Mouse (Mus musculus): ENCODE measurements at regions not wholly inside any gene's neighbourhood (a gene's known extent, or its start where the extent isn't known, plus 50 kb on each side); places are given as distances from the start of the nearest gene placed in this dataset.

- no peak overlapping the region for H3K4me3 ChIP-seq (ENCODE audit: low read depth, low read length)
These were observed 170.8 kb downstream of the Sox4 start for GRCm38 (mm10) chr13:28782497-28783246.

GRCm38 (mm10) chr13:28782081-28782480 lies 171.4 kb downstream of the Sox4 start:
- Histone ChIP-seq H3K36me3 (ENCODE audit: control insufficient read depth, insufficient read depth, low read length) (no peaks in the 10 kb centered on the region), H3K4me3 (ENCODE audit: low read depth, low read length) (no peak overlapping the region), H3K4me1 (replicated peaks; ENCODE audit: control insufficient read depth, insufficient read depth, low read length) (peaks cover 27% of the 10 kb centered on the region; the same call in 1 of the 2 replicates), H3K27me3 (ENCODE audit: control insufficient read depth, insufficient read depth, low read length) (no peaks in the 10 kb centered on the region), H3K27ac (ENCODE audit: low read depth, low read length) (peak overlapping the region; percentile 86), H3K9me3 (ENCODE audit: control insufficient read depth, low read length) (no peaks in the 10 kb centered on the region), H3K9ac (ENCODE audit: low read length) (peak overlapping the region; percentile 2; the same call in 1 of the 2 replicates), H3K4me2 (ENCODE audit: low read depth, low read length, severe bottlenecking) (no peak overlapping the region)
- WGBS, result 9% methylated on average over 5 of the region's 5 CpGs
- DNase-seq (ENCODE audit: low spot score) (no peak), ATAC-seq (replicated peaks; ENCODE audit: low FRiP score) (peak; percentile 55)

More at GRCm38 (mm10) chr13:28782497-28783246, 170.8 kb downstream of the Sox4 start:
- Histone ChIP-seq H3K27me3 (ENCODE audit: control insufficient read depth, insufficient read depth, low read length) (no peaks in the 10 kb centered on the region), H3K9ac (ENCODE audit: low read length) (no peak overlapping the region), H3K9me3 (ENCODE audit: control insufficient read depth, low read length) (no peaks in the 10 kb centered on the region), H3K36me3 (ENCODE audit: control insufficient read depth, insufficient read depth, low read length) (no peaks in the 10 kb centered on the region), H3K4me2 (ENCODE audit: low read depth, low read length, severe bottlenecking) (no peak overlapping the region; the same call in 1 of the 2 replicates), H3K4me1 (replicated peaks; ENCODE audit: control insufficient read depth, insufficient read depth, low read length) (peaks cover 30% of the 10 kb centered on the region; the same call in 1 of the 2 replicates), H3K27ac (ENCODE audit: low read depth, low read length) (peak overlapping the region; percentile 86)
- 13% methylated on average over 10 of the region's 10 CpGs for WGBS
- ATAC-seq (replicated peaks; ENCODE audit: low FRiP score) (peak; percentile 49), DNase-seq (ENCODE audit: low spot score) (no peak)

- no peaks in the 10 kb centered on the region for H3K36me3 ChIP-seq (ENCODE audit: control insufficient read depth, insufficient read depth, low read length)
- no peak overlapping the region; the same call in 1 of the 2 replicates for H3K4me2 ChIP-seq (ENCODE audit: low read depth, low read length, severe bottlenecking)
- H3K9ac ChIP-seq (ENCODE audit: low read length), result peak overlapping the region; percentile 2; the same call in 1 of the 2 replicates
- WGBS, result 13% methylated on average over 5 of the region's 5 CpGs
- DNase-seq (ENCODE audit: low spot score) (no peak), ATAC-seq (replicated peaks; ENCODE audit: low FRiP score) (peak; percentile 24)
- H3K27me3 ChIP-seq (ENCODE audit: control insufficient read depth, insufficient read depth, low read length), result no peaks in the 10 kb centered on the region
- H3K4me3 ChIP-seq (ENCODE audit: low read depth, low read length), result no peak overlapping the region
- peaks cover 26% of the 10 kb centered on the region; the same call in 1 of the 2 replicates for H3K4me1 ChIP-seq (replicated peaks; ENCODE audit: control insufficient read depth, insufficient read depth, low read length)
- peak overlapping the region; percentile 86 for H3K27ac ChIP-seq (ENCODE audit: low read depth, low read length)
- no peaks in the 10 kb centered on the region for H3K9me3 ChIP-seq (ENCODE audit: control insufficient read depth, low read length)
These were observed 171.9 kb downstream of the Sox4 start for GRCm38 (mm10) chr13:28781660-28782059.

GRCm38 (mm10) chr13:28780462-28780861 lies 173.1 kb downstream of the Sox4 start:
- Histone ChIP-seq H3K36me3 (ENCODE audit: control insufficient read depth, insufficient read depth, low read length) (no peaks in the 10 kb centered on the region), H3K4me3 (ENCODE audit: low read depth, low read length) (no peak overlapping the region), H3K27me3 (ENCODE audit: control insufficient read depth, insufficient read depth, low read length) (no peaks in the 10 kb centered on the region), H3K9me3 (ENCODE audit: control insufficient read depth, low read length) (no peaks in the 10 kb centered on the region), H3K4me2 (ENCODE audit: low read depth, low read length, severe bottlenecking) (no peak overlapping the region), H3K4me1 (replicated peaks; ENCODE audit: control insufficient read depth, insufficient read depth, low read length) (peaks cover 30% of the 10 kb centered on the region; the same call in 1 of the 2 replicates), H3K9ac (ENCODE audit: low read length) (no peak overlapping the region), H3K27ac (ENCODE audit: low read depth, low read length) (no peak overlapping the region)
- 22% methylated on average over 5 of the region's 5 CpGs for WGBS
- no peak for DNase-seq (ENCODE audit: low spot score)
- no peak for ATAC-seq (replicated peaks; ENCODE audit: low FRiP score)

- no peaks in the 10 kb centered on the region for H3K36me3 ChIP-seq (ENCODE audit: control insufficient read depth, insufficient read depth, low read length)
- H3K27ac ChIP-seq (ENCODE audit: low read depth, low read length), result peak overlapping the region; percentile 70
- H3K4me3 ChIP-seq (ENCODE audit: low read depth, low read length), result no peak overlapping the region
- DNase-seq (ENCODE audit: low spot score) (no peak), ATAC-seq (replicated peaks; ENCODE audit: low FRiP score) (peak; percentile 72)
- peaks cover 25% of the 10 kb centered on the region for H3K4me1 ChIP-seq (replicated peaks; ENCODE audit: control insufficient read depth, insufficient read depth, low read length)
- no peaks in the 10 kb centered on the region for H3K9me3 ChIP-seq (ENCODE audit: control insufficient read depth, low read length)
- peak overlapping the region; percentile 32; the same call in 1 of the 2 replicates for H3K4me2 ChIP-seq (ENCODE audit: low read depth, low read length, severe bottlenecking)
- H3K9ac ChIP-seq (ENCODE audit: low read length), result peak overlapping the region; percentile 24; the same call in 1 of the 2 replicates
- whole genome bisulfite sequencing, result 29% methylated on average over 7 of the region's 7 CpGs
- H3K27me3 ChIP-seq (ENCODE audit: control insufficient read depth, insufficient read depth, low read length), result no peaks in the 10 kb centered on the region
These were observed 178.2 kb downstream of the Sox4 start for GRCm38 (mm10) chr13:28775142-28775815.

GRCm38 (mm10) chr13:28774649-28775048 lies 178.9 kb downstream of the Sox4 start:
- 16% methylated on average over 7 of the region's 7 CpGs for WGBS
- DNase-seq (ENCODE audit: low spot score) (peak; percentile 73), ATAC-seq (replicated peaks; ENCODE audit: low FRiP score) (peak; percentile 80)
- H3K9ac ChIP-seq (ENCODE audit: low read length), result peak overlapping the region; percentile 24
- H3K4me2 ChIP-seq (ENCODE audit: low read depth, low read length, severe bottlenecking), result peak overlapping the region; percentile 32; the same call in 1 of the 2 replicates
- no peaks in the 10 kb centered on the region for H3K9me3 ChIP-seq (ENCODE audit: control insufficient read depth, low read length)
- H3K4me3 ChIP-seq (ENCODE audit: low read depth, low read length), result no peak overlapping the region
- no peaks in the 10 kb centered on the region for H3K36me3 ChIP-seq (ENCODE audit: control insufficient read depth, insufficient read depth, low read length)
- no peaks in the 10 kb centered on the region for H3K27me3 ChIP-seq (ENCODE audit: control insufficient read depth, insufficient read depth, low read length)
- peak overlapping the region; percentile 70 for H3K27ac ChIP-seq (ENCODE audit: low read depth, low read length)
- peaks cover 21% of the 10 kb centered on the region for H3K4me1 ChIP-seq (replicated peaks; ENCODE audit: control insufficient read depth, insufficient read depth, low read length)

- Histone ChIP-seq H3K27me3 (ENCODE audit: control insufficient read depth, insufficient read depth, low read length) (no peaks in the 10 kb centered on the region), H3K4me3 (ENCODE audit: low read depth, low read length) (no peak overlapping the region), H3K9ac (ENCODE audit: low read length) (no peak overlapping the region), H3K4me1 (replicated peaks; ENCODE audit: control insufficient read depth, insufficient read depth, low read length) (peaks cover 26% of the 10 kb centered on the region), H3K36me3 (ENCODE audit: control insufficient read depth, insufficient read depth, low read length) (no peaks in the 10 kb centered on the region), H3K9me3 (ENCODE audit: control insufficient read depth, low read length) (no peaks in the 10 kb centered on the region), H3K27ac (ENCODE audit: low read depth, low read length) (no peak overlapping the region), H3K4me2 (ENCODE audit: low read depth, low read length, severe bottlenecking) (no peak overlapping the region)
- DNase-seq (ENCODE audit: low spot score), result no peak
- ATAC-seq (replicated peaks; ENCODE audit: low FRiP score), result no peak
- WGBS, result 90% methylated on average over 2 of the region's 2 CpGs
These were observed 180.0 kb downstream of the Sox4 start for GRCm38 (mm10) chr13:28773466-28773865.

- no peaks in the 10 kb centered on the region; the same call in 1 of the 2 replicates for H3K9me3 ChIP-seq (ENCODE audit: control insufficient read depth, low read length)
- no peak overlapping the region for H3K4me2 ChIP-seq (ENCODE audit: low read depth, low read length, severe bottlenecking)
- H3K36me3 ChIP-seq (ENCODE audit: control insufficient read depth, insufficient read depth, low read length), result no peaks in the 10 kb centered on the region
- peak overlapping the region; percentile 53; the same call in 1 of the 2 replicates for H3K27ac ChIP-seq (ENCODE audit: low read depth, low read length)
- no peak overlapping the region for H3K9ac ChIP-seq (ENCODE audit: low read length)
- ATAC-seq (replicated peaks; ENCODE audit: low FRiP score), result no peak
- peaks cover 24% of the 10 kb centered on the region for H3K4me1 ChIP-seq (replicated peaks; ENCODE audit: control insufficient read depth, insufficient read depth, low read length)
- WGBS, result 44% methylated on average over 13 of the region's 13 CpGs
- DNase-seq (ENCODE audit: low spot score), result no peak
- no peak overlapping the region for H3K4me3 ChIP-seq (ENCODE audit: low read depth, low read length)
- H3K27me3 ChIP-seq (ENCODE audit: control insufficient read depth, insufficient read depth, low read length), result no peaks in the 10 kb centered on the region
These were observed 183.0 kb downstream of the Sox4 start for GRCm38 (mm10) chr13:28770531-28770930.

Measured in forebrain, embryonic 11.5 days (tissue).